Mouse (Mus musculus) bone marrow, adult 2 months (tissue): ENCODE data around the gene Ppp4r4.

Experiments used
- CTCF ChIP-seq: fragments of 200-500 bp; IDR thresholded peaks from 2 replicates; pipeline ENCODE4 v1.5.1; 2011; ENCODE audit warnings: low read length, control low read depth; ENCODE audit not compliant: control insufficient read depth, insufficient read depth
- POLR2A ChIP-seq: fragments of 200-500 bp; IDR thresholded peaks from 2 replicates; pipeline ENCODE4 v1.6.1; 2011; ENCODE audit warnings: low read depth, mild to moderate bottlenecking, control low read depth, low read length, borderline replicate concordance; ENCODE audit not compliant: control insufficient read depth

DNA sequence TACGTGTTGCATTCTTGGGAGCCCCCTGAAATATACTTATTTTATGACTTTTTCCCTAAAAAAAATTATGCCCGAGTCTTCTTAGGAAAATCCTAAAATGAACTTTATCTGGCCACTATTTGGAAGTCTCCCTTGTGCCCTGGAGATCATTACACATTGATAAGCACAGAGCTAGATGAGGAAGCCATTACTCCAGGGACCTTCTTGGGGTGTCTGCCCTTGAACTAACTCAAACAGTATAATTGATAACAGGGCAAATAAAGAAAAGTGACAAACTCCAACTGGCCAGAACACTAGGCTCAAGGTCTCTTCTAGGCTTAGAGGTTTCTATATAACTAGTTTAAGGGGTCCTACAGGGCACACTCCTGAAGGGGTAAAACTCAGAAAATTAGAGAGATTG is 44.3 kb upstream of the Ppp4r4 start:
- TF ChIP-seq CTCF: no peak
- TF ChIP-seq POLR2A: no peak
